Mouse (Mus musculus): ENCODE measurements around the gene Nmt1. TPM values are rescaled to one million over a fixed set of nuclear protein-coding genes. Genes with fewer than 3 reads are reported as not detected.

Gene Nmt1
- polyA plus RNA-seq, 1 experiment = 74.3 TPM

- no peak overlapping the region for H3K27ac ChIP-seq (ENCODE audit: insufficient read depth, low read length)
- no peaks in the 10 kb centered on the region for H3K4me1 ChIP-seq (ENCODE audit: control insufficient read depth, insufficient read depth, low read length)
- TF ChIP-seq POLR2A (IDR thresholded peaks at IDR 0.05; ENCODE audit: extremely low read depth, insufficient read depth, low read length) (no peak), CTCF (IDR thresholded peaks at IDR 0.05; ENCODE audit: extremely low read depth, insufficient read depth, low read length) (no peak)
- H3K4me3 ChIP-seq (ENCODE audit: insufficient read depth, low read length) = no peak overlapping the region
Measured at GRCm38 (mm10) chr11:103068884-103069283, 40.9 kb downstream of the Nmt1 start.

GRCm38 (mm10) chr11:103069731-103070130 lies 41.7 kb downstream of the Nmt1 start:
- Histone ChIP-seq H3K4me3 (ENCODE audit: insufficient read depth, low read length) (no peak overlapping the region), H3K27ac (ENCODE audit: insufficient read depth, low read length) (no peak overlapping the region), H3K4me1 (ENCODE audit: control insufficient read depth, insufficient read depth, low read length) (no peaks in the 10 kb centered on the region)
- TF ChIP-seq POLR2A (IDR thresholded peaks at IDR 0.05; ENCODE audit: extremely low read depth, insufficient read depth, low read length) = no peak
- no peak for TF ChIP-seq CTCF (IDR thresholded peaks at IDR 0.05; ENCODE audit: extremely low read depth, insufficient read depth, low read length)

DNA sequence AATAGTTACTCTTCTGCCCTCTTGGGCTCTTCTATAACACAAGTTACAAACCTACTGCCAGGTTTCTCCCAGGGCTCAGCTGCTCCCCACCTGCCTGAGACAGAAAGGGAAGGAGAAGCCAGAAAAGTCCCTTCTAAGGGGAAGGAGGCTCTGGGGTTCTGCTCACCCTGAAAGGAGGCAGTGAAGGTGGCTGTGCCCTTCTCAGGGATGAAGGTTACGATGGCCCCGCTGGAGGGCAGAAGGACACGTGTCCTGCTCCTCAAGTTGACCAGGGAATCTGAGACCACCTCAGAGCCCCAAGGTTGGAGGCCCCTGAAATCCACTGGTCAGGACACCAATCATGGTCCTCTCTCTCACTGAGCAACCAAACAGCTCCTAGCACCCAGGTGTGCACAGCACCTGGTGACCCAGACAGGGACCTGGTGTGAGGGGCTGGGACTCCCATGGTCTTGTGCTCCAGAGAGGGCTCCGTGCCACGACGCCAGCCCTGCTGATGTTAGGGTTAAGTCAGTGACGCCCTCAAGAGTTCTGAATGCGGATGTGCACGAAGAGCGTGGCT lies 42.4 kb downstream of the Nmt1 start:
- H3K27ac ChIP-seq (ENCODE audit: insufficient read depth, low read length) = no peak overlapping the region
- no peak for TF ChIP-seq POLR2A (IDR thresholded peaks at IDR 0.05; ENCODE audit: extremely low read depth, insufficient read depth, low read length)
- TF ChIP-seq CTCF (IDR thresholded peaks at IDR 0.05; ENCODE audit: extremely low read depth, insufficient read depth, low read length) = no peak
- no peak overlapping the region for H3K4me3 ChIP-seq (ENCODE audit: insufficient read depth, low read length)
- H3K4me1 ChIP-seq (ENCODE audit: control insufficient read depth, insufficient read depth, low read length) = no peaks in the 10 kb centered on the region; the same call in 1 of the 2 replicates

DNA sequence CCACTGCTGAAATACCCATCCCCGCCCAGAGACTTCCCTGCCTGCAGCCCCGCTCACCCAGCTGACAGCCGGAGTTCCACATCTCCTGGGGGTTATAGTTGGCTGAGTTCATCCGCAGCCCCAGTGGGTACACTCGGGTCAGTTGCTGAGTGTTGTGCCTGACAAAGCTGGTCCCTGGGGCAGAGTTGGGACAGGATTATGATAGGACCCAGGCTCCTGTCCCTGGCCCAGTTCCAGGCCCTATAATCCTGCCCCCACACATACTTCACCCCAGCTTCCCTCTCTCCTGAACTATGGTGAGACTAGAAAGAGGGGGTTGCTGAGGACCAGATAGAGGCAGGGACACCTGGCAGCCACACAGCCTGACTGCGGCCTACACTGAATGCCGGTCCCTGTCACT lies 45.7 kb downstream of the Nmt1 start:
- TF ChIP-seq CTCF (IDR thresholded peaks at IDR 0.05; ENCODE audit: extremely low read depth, insufficient read depth, low read length) (no peak), POLR2A (IDR thresholded peaks at IDR 0.05; ENCODE audit: extremely low read depth, insufficient read depth, low read length) (no peak)
- Histone ChIP-seq H3K27ac (ENCODE audit: insufficient read depth, low read length) (no peak overlapping the region), H3K4me1 (ENCODE audit: control insufficient read depth, insufficient read depth, low read length) (no peaks in the 10 kb centered on the region; the same call in 1 of the 2 replicates), H3K4me3 (ENCODE audit: insufficient read depth, low read length) (no peak overlapping the region)

DNA sequence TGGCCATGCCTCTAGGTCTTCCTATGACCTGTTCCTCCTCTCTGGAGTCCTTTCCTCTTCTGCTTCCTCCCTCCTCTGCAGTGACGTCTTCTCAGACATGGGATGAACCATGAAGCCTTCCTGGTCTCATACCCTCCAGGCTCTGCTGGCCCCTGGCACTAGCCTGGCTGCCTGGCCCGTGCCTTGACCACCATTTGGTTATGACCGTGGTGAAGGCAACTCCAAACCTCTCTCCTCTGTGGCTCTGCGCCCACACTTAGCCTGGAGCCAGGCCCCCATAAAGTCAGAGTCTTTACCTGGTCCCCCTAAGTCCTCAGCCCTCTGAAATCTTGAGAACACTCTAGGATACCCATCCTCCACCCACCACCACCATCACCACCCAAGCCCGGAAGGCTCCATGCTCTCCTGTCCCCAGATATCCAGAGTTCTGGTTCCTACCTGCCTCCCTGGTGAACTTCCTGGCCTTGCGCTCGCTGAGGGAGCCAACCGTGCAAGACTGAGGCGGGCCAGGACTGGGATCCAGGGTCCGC lies 46.2 kb downstream of the Nmt1 start:
- no peaks in the 10 kb centered on the region; the same call in 1 of the 2 replicates for H3K4me1 ChIP-seq (ENCODE audit: control insufficient read depth, insufficient read depth, low read length)

GRCm38 (mm10) chr11:103074796-103075323 lies 46.9 kb downstream of the Nmt1 start:
- TF ChIP-seq CTCF (IDR thresholded peaks at IDR 0.05; ENCODE audit: extremely low read depth, insufficient read depth, low read length) (no peak), POLR2A (IDR thresholded peaks at IDR 0.05; ENCODE audit: extremely low read depth, insufficient read depth, low read length) (no peak)
- Histone ChIP-seq H3K4me3 (ENCODE audit: insufficient read depth, low read length) (no peak overlapping the region), H3K27ac (ENCODE audit: insufficient read depth, low read length) (no peak overlapping the region), H3K4me1 (ENCODE audit: control insufficient read depth, insufficient read depth, low read length) (no peaks in the 10 kb centered on the region; the same call in 1 of the 2 replicates)

More for the DNA sequence above, 46.2 kb downstream of the Nmt1 start:
- TF ChIP-seq CTCF (IDR thresholded peaks at IDR 0.05; ENCODE audit: extremely low read depth, insufficient read depth, low read length) (no peak), POLR2A (IDR thresholded peaks at IDR 0.05; ENCODE audit: extremely low read depth, insufficient read depth, low read length) (no peak)
- Histone ChIP-seq H3K27ac (ENCODE audit: insufficient read depth, low read length) (no peak overlapping the region), H3K4me3 (ENCODE audit: insufficient read depth, low read length) (no peak overlapping the region)

GRCm38 (mm10) chr11:103076010-103076409 lies 48.0 kb downstream of the Nmt1 start:
- H3K4me3 ChIP-seq (ENCODE audit: insufficient read depth, low read length) = no peak overlapping the region
- no peak overlapping the region for H3K27ac ChIP-seq (ENCODE audit: insufficient read depth, low read length)
- H3K4me1 ChIP-seq (ENCODE audit: control insufficient read depth, insufficient read depth, low read length) = no peaks in the 10 kb centered on the region; the same call in 1 of the 2 replicates
- no peak for TF ChIP-seq CTCF (IDR thresholded peaks at IDR 0.05; ENCODE audit: extremely low read depth, insufficient read depth, low read length)
- no peak for TF ChIP-seq POLR2A (IDR thresholded peaks at IDR 0.05; ENCODE audit: extremely low read depth, insufficient read depth, low read length)

DNA sequence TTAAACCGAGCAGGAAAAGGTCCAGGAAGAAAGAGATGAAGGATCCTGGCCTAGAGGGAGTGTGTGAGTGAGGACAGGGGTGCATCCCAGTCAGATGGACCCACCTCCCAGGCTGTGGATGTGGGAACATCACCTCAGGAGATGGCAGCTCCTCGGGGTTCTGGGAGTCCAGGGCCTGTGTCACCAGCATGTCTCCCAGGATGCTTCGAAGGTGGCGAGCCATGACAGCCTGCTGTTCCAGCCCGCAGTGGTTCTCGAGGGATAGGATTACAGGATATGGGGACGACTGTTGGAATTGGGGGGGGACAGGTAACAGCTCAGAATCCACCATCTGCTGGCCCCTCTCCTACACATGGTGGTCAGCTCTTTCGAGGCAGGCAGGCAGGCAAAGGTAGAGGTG lies 48.6 kb downstream of the Nmt1 start:
- TF ChIP-seq POLR2A (IDR thresholded peaks at IDR 0.05; ENCODE audit: extremely low read depth, insufficient read depth, low read length) = no peak
- no peak for TF ChIP-seq CTCF (IDR thresholded peaks at IDR 0.05; ENCODE audit: extremely low read depth, insufficient read depth, low read length)

GRCm38 (mm10) chr11:103078131-103078530 lies 50.1 kb downstream of the Nmt1 start:
- H3K4me1 ChIP-seq (ENCODE audit: control insufficient read depth, insufficient read depth, low read length) = no peaks in the 10 kb centered on the region; the same call in 1 of the 2 replicates
- TF ChIP-seq POLR2A (IDR thresholded peaks at IDR 0.05; ENCODE audit: extremely low read depth, insufficient read depth, low read length) = no peak
- no peak for TF ChIP-seq CTCF (IDR thresholded peaks at IDR 0.05; ENCODE audit: extremely low read depth, insufficient read depth, low read length)

More for the DNA sequence above, 48.6 kb downstream of the Nmt1 start:
- no peak overlapping the region for H3K27ac ChIP-seq (ENCODE audit: insufficient read depth, low read length)
- no peaks in the 10 kb centered on the region; the same call in 1 of the 2 replicates for H3K4me1 ChIP-seq (ENCODE audit: control insufficient read depth, insufficient read depth, low read length)
- H3K4me3 ChIP-seq (ENCODE audit: insufficient read depth, low read length) = no peak overlapping the region

More at GRCm38 (mm10) chr11:103078131-103078530, 50.1 kb downstream of the Nmt1 start:
- Histone ChIP-seq H3K4me3 (ENCODE audit: insufficient read depth, low read length) (no peak overlapping the region), H3K27ac (ENCODE audit: insufficient read depth, low read length) (no peak overlapping the region)
